Mouse (Mus musculus) intestine, embryonic 16.5 days (tissue): ENCODE results near the gene Slc25a11. TPM values are rescaled to one million over a fixed set of nuclear protein-coding genes. Genes with fewer than 3 reads are reported as not detected.

Source experiments
- ATAC-seq: fragments of 200-750 bp; cut with Nextera tagmentation; 2 replicates; pipeline ENCODE4 v1.8.0; 2017; ENCODE audit warnings: moderate TSS enrichment, moderate library complexity
- H3K27ac ChIP-seq: fragments of 300-500 bp; sonication (generic); 2 replicates; pipeline ENCODE4 v1.5.1; 2014; ENCODE audit warnings: mild to moderate bottlenecking, low read length
- H3K27me3 ChIP-seq: fragments of 300-500 bp; sonication (generic); replicated peaks from 2 replicates; pipeline ENCODE4 v1.6.1; 2014; ENCODE audit warnings: low read length, control low read depth, mixed read lengths; ENCODE audit not compliant: control insufficient read depth, insufficient read depth
- H3K36me3 ChIP-seq: fragments of 300-500 bp; sonication (generic); 2 replicates; pipeline ENCODE4 v1.6.1; 2014; ENCODE audit warnings: low read length, control low read depth; ENCODE audit not compliant: control insufficient read depth, insufficient read depth
- H3K4me1 ChIP-seq: fragments of 300-500 bp; sonication (generic); 2 replicates; pipeline ENCODE4 v1.6.1; 2014; ENCODE audit warnings: low read length, control low read depth, mixed read lengths; ENCODE audit not compliant: control insufficient read depth, insufficient read depth
- H3K4me2 ChIP-seq: fragments of 300-500 bp; sonication (generic); 2 replicates; pipeline ENCODE4 v1.6.1; 2014; ENCODE audit warnings: low read depth, low read length, control low read depth
- H3K4me3 ChIP-seq: fragments of 300-500 bp; sonication (generic); 2 replicates; pipeline ENCODE4 v1.5.1; 2014; ENCODE audit warnings: mild to moderate bottlenecking, low read length
- H3K9ac ChIP-seq: fragments of 300-500 bp; sonication (generic); 2 replicates; pipeline ENCODE4 v1.6.1; 2014; ENCODE audit warnings: low read depth, low read length
- H3K9me3 ChIP-seq: fragments of 300-500 bp; sonication (generic); 2 replicates; pipeline ENCODE4 v1.6.1; 2016; ENCODE audit warnings: low read length, control low read depth; ENCODE audit not compliant: control insufficient read depth
- WGBS: fragments of 180-500 bp; shearing (Covaris S2); extraction: QIAGEN DNeasy Blood & Tissue Kit; methylation state at CpG from one replicate; pipeline ENCODE4 v1.1.7; 2014; 5-methylcytosine and 5-hydroxymethylcytosine counted together
- polyA plus RNA-seq: library from polyadenylated mRNA; unstranded; fragments of >200 nt; fragmentation: Nextera tagmentation; extraction: Ambion mirVana; gene quantifications from 2 replicates; pipeline ENCODE4 v1.2.1, GENCODE M21; 2015

Gene Slc25a11
- polyA plus RNA-seq, 1 experiment from 2014 or later, result 215 TPM

DNA sequence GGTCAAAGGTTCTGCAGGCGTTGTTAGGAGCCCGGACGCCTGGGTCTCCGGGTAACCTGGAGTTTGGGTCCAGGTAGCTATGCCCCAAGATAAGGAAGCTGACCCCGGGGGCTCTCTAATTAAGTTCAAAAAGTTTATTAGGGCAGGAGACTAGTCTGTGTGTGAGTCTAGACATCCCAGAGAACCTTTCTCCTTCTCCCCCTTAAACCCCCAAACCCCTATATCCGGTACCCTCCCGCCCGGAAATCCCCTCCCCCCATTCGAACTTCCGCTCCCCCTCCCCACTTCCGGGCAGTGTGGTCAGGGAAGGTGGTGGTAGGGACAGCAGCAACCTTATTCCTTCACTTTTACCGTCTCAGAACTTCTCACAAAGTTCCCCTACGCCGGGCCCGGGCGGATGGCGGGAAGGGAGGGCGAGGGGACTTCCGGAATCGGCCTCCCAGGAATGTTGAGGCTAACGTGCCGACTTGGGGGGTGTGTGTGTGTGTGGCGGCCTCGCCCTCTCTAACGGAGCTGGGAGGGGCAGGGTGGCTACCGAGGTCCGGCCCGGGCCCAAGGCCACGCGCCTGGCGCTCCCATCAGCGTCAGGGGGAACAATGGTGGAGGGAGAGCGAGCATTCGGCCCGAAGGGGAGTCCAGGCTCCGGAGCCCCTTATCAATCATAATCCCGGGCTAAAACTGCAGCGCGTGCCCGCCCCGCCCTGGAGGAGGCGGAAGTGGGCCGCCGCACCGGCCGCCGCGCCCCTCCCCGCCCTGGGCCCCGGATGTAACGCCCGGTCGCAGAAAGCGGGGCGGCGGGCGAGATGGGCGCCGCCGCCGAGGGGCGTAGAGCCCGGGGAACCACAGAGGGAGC is 6.3 kb upstream of the Slc25a11 start:
- Histone ChIP-seq H3K4me1 (peaks cover 63% of the 10 kb centered on the region), H3K4me2 (peak overlapping the region; percentile 85), H3K9me3 (no peaks in the 10 kb centered on the region), H3K27ac (peak overlapping the region; percentile 100), H3K4me3 (peak overlapping the region; percentile 99), H3K27me3 (no peaks in the 10 kb centered on the region), H3K9ac (peak overlapping the region; percentile 100), H3K36me3 (peaks cover 18% of the 10 kb centered on the region)
- WGBS, result under 1% methylated on average over 62 of the region's 63 CpGs
- peak; percentile 46 for ATAC-seq

DNA sequence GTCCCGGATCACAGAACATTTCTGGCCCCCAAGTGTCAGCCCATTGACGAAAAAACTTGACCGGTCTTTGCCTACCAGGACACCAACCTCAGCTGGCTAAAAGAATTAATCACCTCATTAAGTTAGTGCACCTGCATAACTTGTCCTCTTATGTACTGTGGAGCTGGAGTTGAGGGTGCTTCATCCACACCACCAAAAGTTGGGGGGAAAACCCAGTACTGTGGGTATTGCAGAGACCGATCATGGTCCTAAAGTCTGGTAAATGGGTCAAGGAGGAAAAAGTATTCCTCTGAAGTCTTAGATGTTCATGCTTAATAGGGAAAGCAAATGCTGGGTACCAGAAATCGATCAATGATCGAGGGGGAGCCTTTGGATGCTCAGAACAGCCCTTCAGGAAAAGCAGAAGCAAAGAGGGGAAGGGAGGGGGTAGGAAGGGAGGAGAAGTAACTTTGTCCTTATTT is 5.6 kb upstream of the Slc25a11 start:
- Histone ChIP-seq H3K4me3 (peak overlapping the region; percentile 99), H3K27me3 (no peaks in the 10 kb centered on the region), H3K27ac (peak overlapping the region; percentile 100), H3K4me2 (peak overlapping the region; percentile 85), H3K36me3 (peaks cover 18% of the 10 kb centered on the region), H3K4me1 (peaks cover 58% of the 10 kb centered on the region), H3K9me3 (no peaks in the 10 kb centered on the region), H3K9ac (peak overlapping the region; percentile 100)
- ATAC-seq, result no peak
- 42% methylated on average over 6 of the region's 6 CpGs for WGBS

DNA sequence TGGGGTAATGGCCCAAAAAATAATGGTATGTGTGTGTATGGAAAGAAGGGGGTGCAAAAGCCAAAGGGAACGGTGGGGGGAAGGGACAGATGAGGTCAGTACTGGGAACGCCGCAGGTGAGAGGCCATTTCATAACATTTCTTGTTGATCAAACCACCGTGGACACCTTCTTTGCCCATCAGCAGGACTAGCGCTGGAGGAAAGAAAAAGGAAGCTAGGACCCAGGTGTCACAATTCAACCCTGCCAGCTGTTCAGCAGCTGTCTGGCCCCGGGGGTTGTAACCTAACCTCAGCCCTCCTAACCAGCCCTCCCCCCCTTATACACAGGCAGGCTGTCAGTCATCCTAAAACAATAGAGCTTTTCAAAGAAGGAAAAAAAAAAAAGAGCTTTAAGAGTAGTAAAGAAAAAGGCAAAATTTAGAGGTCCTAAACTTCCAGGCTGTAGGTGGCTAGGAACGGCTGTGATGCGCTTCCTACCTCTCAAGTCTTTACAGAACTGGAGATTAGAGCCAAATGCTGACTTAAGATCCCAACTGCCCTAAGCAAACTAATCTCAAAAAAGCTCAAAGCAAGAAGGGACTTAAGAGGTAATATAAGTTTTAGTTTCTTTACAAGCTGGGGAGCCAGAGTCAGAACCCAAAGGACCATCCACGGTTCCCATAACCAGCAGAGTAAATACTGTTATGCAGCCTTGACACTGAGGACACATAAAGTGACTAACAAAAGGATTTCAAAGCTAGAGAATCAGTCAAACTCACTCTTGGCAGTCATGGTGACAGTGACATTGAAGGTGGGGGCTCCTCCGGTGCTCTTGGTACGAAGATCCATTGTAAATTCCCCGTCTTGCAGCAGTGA is 5.0 kb upstream of the Slc25a11 start:
- Histone ChIP-seq H3K27me3 (no peaks in the 10 kb centered on the region), H3K27ac (peak overlapping the region; percentile 100), H3K9me3 (no peaks in the 10 kb centered on the region), H3K4me3 (peak overlapping the region; percentile 99), H3K4me1 (peaks cover 51% of the 10 kb centered on the region), H3K36me3 (peaks cover 18% of the 10 kb centered on the region), H3K4me2 (peak overlapping the region; percentile 85), H3K9ac (peak overlapping the region; percentile 100)
- ATAC-seq, result no peak
- 46% methylated on average over 12 of the region's 12 CpGs for WGBS

DNA sequence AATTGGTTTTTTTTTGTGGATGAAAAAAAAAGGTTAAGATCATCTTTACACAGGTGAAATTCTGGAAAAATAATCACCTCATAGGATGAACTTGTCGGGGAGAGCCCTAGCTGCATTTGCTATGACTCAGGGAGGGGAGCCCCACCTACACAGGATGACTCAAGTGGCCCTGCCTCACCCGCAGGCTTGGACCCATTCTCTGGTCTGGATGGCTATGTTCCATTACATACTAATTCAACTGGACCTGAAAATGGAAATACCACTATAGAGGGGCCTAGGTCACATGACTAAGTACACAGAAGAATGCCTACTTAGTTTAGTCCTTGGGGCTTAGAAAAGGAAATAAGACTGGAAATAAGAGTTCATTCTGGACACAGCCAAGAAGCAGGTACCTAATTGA is 4.1 kb upstream of the Slc25a11 start:
- 0 out of 2 replicates have a peak overlapping the region, but pooled peaks have one; percentile 57 for H3K9ac ChIP-seq
- H3K4me3 ChIP-seq, result peak overlapping the region; percentile 23
- peak overlapping the region; percentile 85 for H3K4me2 ChIP-seq
- WGBS, result 54% methylated on average over 2 of the region's 2 CpGs
- no peaks in the 10 kb centered on the region for H3K27me3 ChIP-seq
- H3K36me3 ChIP-seq, result peaks cover 18% of the 10 kb centered on the region
- peaks cover 43% of the 10 kb centered on the region for H3K4me1 ChIP-seq
- no peaks in the 10 kb centered on the region for H3K9me3 ChIP-seq
- no peak for ATAC-seq
- H3K27ac ChIP-seq, result peak overlapping the region; percentile 96; the same call in 1 of the 2 replicates

DNA sequence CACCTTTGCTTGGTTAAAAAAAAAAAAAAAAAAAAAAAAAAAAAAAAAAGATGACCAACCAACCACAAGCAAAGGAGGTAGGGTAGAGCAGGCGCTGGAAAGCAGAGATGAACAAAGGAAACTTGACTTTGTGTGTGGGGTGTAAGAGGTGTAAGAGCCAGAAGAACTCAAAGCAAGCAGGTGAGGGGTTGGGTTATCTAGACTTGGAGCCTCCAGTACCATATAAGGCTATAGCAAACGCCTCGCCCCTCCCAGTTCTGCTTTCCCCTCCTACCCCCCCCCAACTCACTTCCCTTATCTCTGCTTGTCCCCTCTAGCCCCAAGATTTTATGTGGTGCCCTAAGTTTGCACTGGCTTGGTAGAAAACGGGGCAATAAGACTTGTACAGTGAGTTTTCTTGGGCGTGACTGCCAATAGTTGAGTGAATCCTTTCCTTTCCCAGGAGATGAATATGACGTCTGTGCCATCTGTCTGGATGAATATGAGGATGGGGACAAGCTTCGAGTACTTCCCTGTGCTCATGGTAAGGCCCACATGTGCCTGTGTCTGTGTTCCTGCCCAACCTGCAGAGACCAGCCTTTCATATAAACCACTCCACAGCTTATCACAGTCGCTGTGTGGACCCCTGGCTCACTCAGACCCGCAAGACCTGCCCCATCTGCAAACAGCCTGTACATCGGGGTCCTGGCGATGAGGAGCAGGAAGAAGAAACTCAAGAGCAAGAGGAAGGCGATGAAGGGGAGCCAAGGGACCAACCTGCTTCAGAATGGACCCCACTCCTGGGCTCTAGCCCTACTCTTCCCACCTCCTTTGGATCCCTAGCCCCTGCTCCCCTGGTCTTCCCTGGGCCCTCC is 3.3 kb upstream of the Slc25a11 start:
- no peak for ATAC-seq
- Histone ChIP-seq H3K9me3 (no peaks in the 10 kb centered on the region), H3K4me3 (peak overlapping the region; percentile 23), H3K27ac (peak overlapping the region; percentile 96), H3K4me2 (peak overlapping the region; percentile 85), H3K4me1 (peaks cover 43% of the 10 kb centered on the region), H3K9ac (peak overlapping the region; percentile 57), H3K27me3 (no peaks in the 10 kb centered on the region), H3K36me3 (peaks cover 18% of the 10 kb centered on the region)
- WGBS, result 65% methylated on average over 12 of the region's 12 CpGs

DNA sequence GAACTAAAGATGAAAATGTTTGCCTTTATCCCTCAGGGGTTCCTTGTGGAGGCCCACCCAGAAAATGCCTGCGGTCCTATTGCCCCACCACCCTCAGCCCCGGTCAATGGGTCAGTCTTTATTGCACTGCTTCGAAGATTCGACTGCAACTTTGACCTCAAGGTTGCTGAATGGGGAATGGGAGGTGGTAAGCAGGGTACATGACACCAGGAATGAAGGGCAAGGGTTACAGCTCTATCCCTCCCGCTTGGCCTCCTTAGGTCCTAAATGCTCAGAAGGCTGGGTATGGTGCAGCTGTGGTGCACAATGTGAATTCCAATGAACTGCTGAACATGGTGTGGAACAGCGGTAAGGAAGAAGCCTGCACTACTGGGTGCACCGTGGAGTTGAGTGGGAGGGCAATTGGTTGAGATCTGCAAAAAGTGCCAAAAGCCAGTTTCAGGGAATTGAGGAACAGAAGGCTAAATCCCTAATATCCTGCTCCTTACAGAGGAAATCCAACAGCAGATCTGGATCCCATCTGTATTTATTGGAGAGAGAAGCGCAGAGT is 2.0 kb upstream of the Slc25a11 start:
- Histone ChIP-seq H3K4me3 (peak overlapping the region; percentile 80; the same call in 1 of the 2 replicates), H3K4me1 (peaks cover 44% of the 10 kb centered on the region), H3K36me3 (peaks cover 31% of the 10 kb centered on the region), H3K27ac (peak overlapping the region; percentile 96), H3K9me3 (no peaks in the 10 kb centered on the region), H3K9ac (peak overlapping the region; percentile 44; the same call in 1 of the 2 replicates), H3K27me3 (no peaks in the 10 kb centered on the region), H3K4me2 (peak overlapping the region; percentile 84)
- 71% methylated on average over 8 of the region's 8 CpGs for WGBS
- no peak for ATAC-seq

DNA sequence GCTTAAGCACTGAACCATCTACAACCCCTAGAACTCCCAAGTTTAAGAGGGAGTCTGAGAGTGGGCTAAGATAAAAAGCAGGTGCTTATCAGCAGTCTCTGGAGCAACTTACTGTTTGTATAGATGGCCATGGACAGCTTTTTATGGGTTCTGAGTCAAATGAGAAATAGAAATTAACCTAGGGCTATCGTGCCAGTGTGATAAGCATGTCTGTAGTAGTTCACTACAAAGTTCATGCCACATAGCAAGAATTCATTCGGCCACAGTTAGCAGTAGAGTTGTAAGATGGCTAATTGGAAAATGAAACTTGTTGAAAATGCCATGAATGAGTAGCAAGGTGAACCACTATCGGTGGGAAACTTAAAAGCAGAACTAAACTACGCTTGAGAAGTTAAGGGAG is 1.2 kb upstream of the Slc25a11 start:
- Histone ChIP-seq H3K4me2 (peak overlapping the region; percentile 84), H3K36me3 (peaks cover 32% of the 10 kb centered on the region), H3K9me3 (no peaks in the 10 kb centered on the region), H3K9ac (peak overlapping the region; percentile 89), H3K27me3 (no peaks in the 10 kb centered on the region), H3K27ac (peak overlapping the region; percentile 96), H3K4me1 (peaks cover 44% of the 10 kb centered on the region), H3K4me3 (peak overlapping the region; percentile 80)
- no peak for ATAC-seq
- 67% methylated on average over 4 of the region's 4 CpGs for WGBS

DNA sequence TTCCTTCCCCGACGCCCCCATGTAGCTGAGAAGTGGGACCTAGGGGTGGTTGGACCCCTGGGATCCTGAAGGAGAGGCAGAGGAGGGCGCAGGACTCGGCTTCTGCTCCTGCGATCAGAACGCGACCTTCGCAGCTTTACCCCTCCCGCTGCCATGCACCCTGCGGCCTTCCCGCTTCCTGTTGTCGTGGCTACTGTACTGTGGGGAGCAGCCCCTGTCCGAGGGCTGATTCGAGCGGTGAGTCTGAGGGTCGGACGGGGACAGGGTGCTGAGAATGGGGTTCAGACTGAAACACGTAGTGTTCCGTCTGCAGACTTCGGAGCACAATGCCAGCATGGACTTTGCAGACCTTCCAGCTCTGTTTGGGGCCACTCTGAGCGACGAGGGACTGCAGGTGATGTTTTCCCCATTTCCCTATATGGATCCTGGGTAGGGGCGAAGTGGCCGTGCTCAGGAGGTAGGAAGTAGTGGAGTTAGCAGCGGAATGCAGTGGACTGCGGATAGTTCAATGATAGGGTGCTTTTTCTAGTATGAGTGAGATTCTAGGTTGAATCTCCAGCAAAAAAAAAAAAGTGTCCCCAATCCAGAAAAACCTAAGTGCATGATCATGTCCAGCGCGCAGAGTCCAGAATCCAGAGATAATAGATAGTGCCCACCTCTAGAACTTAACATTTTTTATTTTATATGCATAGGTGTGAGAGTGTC is 589 bp upstream of the Slc25a11 start:
- Histone ChIP-seq H3K4me2 (peak overlapping the region; percentile 84), H3K27ac (peak overlapping the region; percentile 96), H3K9me3 (no peaks in the 10 kb centered on the region), H3K27me3 (no peaks in the 10 kb centered on the region), H3K36me3 (peaks cover 32% of the 10 kb centered on the region), H3K4me3 (peak overlapping the region; percentile 80), H3K4me1 (peaks cover 44% of the 10 kb centered on the region), H3K9ac (peak overlapping the region; percentile 89)
- WGBS, result 2% methylated on average over 28 of the region's 28 CpGs
- ATAC-seq, result peak; percentile 25
